Mouse (Mus musculus): ENCODE data around the gene Fbxl17. TPM values are rescaled to one million over a fixed set of nuclear protein-coding genes. Genes with fewer than 3 reads are reported as not detected.
A peak's percentile ranks its signal among the peaks of the same experiment; 100 is the strongest.

Fbxl17 gene
- polyA plus RNA-seq (2014; fragmentation: Nextera tagmentation; extraction: Ambion mirVana) = 8.9 and 9.1 TPM in 2 replicates

DNA sequence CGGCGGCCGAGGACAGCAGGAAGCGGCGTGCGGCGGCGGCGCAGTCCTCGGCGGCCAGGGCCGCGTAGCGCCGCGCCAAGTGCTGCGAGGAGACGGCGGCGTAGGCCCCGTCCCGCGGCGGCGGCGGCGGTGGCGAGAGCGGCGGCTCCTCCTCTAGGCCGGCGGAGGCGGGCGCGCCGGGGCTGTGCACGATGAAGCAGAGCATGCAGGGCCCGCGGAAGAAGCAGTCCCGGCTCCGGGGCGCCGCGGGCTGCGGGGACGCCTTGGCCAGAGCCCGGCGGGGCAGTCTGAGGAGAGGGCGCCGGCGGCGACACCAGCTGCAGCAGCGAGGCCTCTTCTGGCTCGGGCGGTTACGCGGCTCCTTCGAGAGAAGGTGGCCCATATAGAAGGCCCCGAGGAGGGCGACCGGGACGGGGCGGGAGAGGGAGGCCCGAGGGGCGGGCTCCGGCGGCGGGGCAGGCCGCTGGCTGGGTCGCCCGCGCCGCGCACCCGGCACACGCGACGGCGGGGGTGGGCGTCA is at the start of gene Fbxl17:
Gene Fbxl17 (minus strand): TSS at position 382 of the 520 bp plus-strand sequence.
- DNase-seq (ENCODE audit: low spot score) (peak; percentile 70), ATAC-seq (peak; percentile 74)
- Histone ChIP-seq H3K4me3 (ENCODE audit: low read depth, low read length) (peak within 1 kb of the TSS; percentile 84), H3K4me1 (ENCODE audit: control insufficient read depth, insufficient read depth, low read length) (peaks cover 25% of the 10 kb centered on the region), H3K27ac (ENCODE audit: low read depth, low read length) (peak within 1 kb of the TSS; percentile 97), H3K4me2 (ENCODE audit: low read length) (peak within 1 kb of the TSS; percentile 72), H3K9ac (ENCODE audit: low read length) (peak within 1 kb of the TSS; percentile 98), H3K36me3 (ENCODE audit: control insufficient read depth, insufficient read depth, low read length) (no peaks in the 10 kb centered on the region), H3K9me3 (replicated peaks; ENCODE audit: control insufficient read depth, low read length) (no peaks in the 10 kb centered on the region), H3K27me3 (replicated peaks; ENCODE audit: control insufficient read depth, insufficient read depth, low read length) (no peaks in the 10 kb centered on the region)
- under 1% methylated on average over 44 of the region's 80 CpGs for WGBS

DNA sequence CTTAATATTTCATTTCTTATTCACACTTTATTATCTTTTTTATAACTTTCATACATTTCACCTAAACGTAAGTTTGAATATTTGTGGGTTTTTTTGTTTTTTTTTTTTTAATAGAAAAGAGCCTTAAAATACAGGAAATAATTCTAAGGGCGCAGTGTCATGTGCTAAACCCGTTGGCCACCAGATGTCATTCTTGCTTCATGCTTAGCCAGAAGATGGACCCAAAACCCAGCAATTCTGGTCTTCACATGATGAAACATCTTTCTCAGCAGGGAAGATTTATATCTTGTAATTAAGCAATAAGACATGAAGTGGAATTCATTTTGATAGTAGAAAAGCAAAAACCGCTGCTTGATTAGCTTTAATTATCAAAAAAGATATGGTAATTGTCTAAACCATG is 47.6 kb upstream of the Fbxl17 start:
- H3K4me3 ChIP-seq (ENCODE audit: low read depth, low read length) = no peak overlapping the region
- WGBS = 83% methylated on average over 4 of the region's 4 CpGs
- H3K36me3 ChIP-seq (ENCODE audit: control insufficient read depth, insufficient read depth, low read length) = no peaks in the 10 kb centered on the region
- no peak overlapping the region for H3K9ac ChIP-seq (ENCODE audit: low read length)
- H3K27ac ChIP-seq (ENCODE audit: low read depth, low read length) = no peak overlapping the region
- no peaks in the 10 kb centered on the region for H3K9me3 ChIP-seq (replicated peaks; ENCODE audit: control insufficient read depth, low read length)
- no peaks in the 10 kb centered on the region for H3K27me3 ChIP-seq (replicated peaks; ENCODE audit: control insufficient read depth, insufficient read depth, low read length)
- no peak for ATAC-seq
- peak; percentile 45 for DNase-seq (ENCODE audit: low spot score)
- H3K4me2 ChIP-seq (ENCODE audit: low read length) = no peak overlapping the region
- no peaks in the 10 kb centered on the region for H3K4me1 ChIP-seq (ENCODE audit: control insufficient read depth, insufficient read depth, low read length)

DNA sequence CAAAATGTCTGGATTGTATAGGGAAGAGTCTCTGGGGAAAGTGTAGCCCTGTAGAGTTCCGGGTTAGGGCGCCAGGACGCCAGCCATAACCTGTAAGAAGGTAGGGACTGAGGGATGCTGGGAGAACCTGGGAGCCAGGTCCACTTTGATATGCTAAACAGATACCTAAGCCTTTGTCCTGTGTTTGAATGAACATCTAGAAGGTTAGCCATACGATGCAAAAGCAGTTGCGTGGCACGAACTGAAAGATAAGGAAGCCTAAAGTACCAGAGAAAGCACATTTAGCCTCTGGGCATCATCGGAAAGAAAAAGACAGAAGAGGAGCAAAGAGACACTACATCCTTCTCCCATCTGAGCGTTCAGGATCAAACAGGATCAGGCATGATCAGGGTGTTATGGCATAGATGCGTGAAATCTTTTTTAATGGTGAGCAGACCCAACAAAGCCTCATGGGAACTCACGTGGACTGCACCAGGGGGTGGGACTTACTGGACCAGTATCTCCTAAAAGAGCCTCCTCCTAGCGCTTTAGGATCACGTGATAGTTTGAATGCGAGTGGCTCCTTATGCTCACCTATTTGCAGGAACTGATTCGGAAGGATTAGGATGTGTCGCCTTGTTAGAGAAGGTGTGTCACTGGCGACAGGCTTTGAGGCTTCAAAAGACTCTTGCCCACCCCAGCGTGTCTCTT is 34.9 kb upstream of the Fbxl17 start:
- H3K9me3 ChIP-seq (replicated peaks; ENCODE audit: control insufficient read depth, low read length) = no peaks in the 10 kb centered on the region
- DNase-seq (ENCODE audit: low spot score) (no peak), ATAC-seq (no peak)
- 91% methylated on average over 17 of the region's 17 CpGs for WGBS
- no peak overlapping the region for H3K4me3 ChIP-seq (ENCODE audit: low read depth, low read length)
- no peaks in the 10 kb centered on the region for H3K4me1 ChIP-seq (ENCODE audit: control insufficient read depth, insufficient read depth, low read length)
- H3K36me3 ChIP-seq (ENCODE audit: control insufficient read depth, insufficient read depth, low read length) = no peaks in the 10 kb centered on the region
- no peak overlapping the region for H3K9ac ChIP-seq (ENCODE audit: low read length)
- no peaks in the 10 kb centered on the region for H3K27me3 ChIP-seq (replicated peaks; ENCODE audit: control insufficient read depth, insufficient read depth, low read length)
- no peak overlapping the region for H3K4me2 ChIP-seq (ENCODE audit: low read length)
- no peak overlapping the region for H3K27ac ChIP-seq (ENCODE audit: low read depth, low read length)

DNA sequence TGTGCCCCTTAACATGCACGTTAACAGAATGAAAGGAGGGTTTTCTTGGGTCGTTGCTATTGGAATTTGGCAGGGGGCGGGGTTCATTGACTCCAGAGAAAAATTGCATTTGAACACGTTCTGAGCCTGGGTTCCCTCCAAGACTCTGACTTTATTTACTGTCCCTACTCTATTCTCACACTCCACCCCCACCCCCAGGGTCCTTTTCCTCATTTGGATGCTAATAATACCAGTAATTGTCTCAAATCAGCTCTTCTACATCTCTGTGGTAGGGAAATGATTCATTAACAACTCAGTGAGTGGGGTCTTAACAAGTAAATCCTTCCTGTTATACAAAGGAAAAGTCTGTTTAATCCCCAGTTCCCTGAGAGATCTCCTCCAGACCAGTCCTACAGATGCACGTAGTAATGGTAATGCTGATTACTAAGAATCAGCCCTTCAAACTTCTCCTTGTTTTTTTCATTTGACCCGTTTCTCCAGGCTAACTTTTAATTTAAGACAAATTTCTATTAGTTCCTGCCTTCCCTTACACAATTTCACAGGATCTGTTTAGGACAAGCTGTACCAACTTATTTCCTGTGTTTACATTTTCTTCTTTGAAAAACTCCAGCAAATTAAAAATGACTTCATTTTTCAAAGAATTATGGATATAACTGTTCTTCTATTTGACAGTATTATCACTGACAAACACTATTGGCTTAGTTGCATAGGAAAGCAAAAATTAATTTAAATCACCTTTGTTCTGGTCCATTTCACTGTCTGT is 33.4 kb upstream of the Fbxl17 start:
- WGBS = 7% methylated on average over 6 of the region's 6 CpGs
- no peak overlapping the region for H3K9ac ChIP-seq (ENCODE audit: low read length)
- DNase-seq (ENCODE audit: low spot score) (peak; percentile 21), ATAC-seq (no peak)
- H3K4me2 ChIP-seq (ENCODE audit: low read length) = no peak overlapping the region
- H3K36me3 ChIP-seq (ENCODE audit: control insufficient read depth, insufficient read depth, low read length) = no peaks in the 10 kb centered on the region
- H3K9me3 ChIP-seq (replicated peaks; ENCODE audit: control insufficient read depth, low read length) = no peaks in the 10 kb centered on the region
- H3K27me3 ChIP-seq (replicated peaks; ENCODE audit: control insufficient read depth, insufficient read depth, low read length) = no peaks in the 10 kb centered on the region
- no peaks in the 10 kb centered on the region for H3K4me1 ChIP-seq (ENCODE audit: control insufficient read depth, insufficient read depth, low read length)
- no peak overlapping the region for H3K4me3 ChIP-seq (ENCODE audit: low read depth, low read length)
- H3K27ac ChIP-seq (ENCODE audit: low read depth, low read length) = no peak overlapping the region

DNA sequence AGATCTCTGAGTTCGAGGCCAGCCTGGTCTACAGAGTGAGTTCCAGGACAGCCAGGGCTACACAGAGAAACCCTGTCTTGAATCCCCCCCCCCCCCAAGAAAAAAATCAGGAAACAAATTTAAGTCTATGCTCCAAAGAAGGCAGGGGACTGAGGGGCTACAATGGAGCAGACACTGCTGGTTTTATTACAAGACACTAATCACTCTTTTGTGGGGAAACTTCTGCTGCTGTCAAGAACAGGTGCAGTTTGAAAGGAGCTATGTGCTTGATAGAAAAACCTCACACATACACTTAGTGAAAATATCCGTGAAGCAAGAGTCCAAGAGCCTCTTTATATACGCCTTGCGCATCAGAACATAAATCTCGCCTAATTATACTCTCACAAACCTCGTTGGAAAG is 29.7 kb upstream of the Fbxl17 start:
- no peaks in the 10 kb centered on the region for H3K4me1 ChIP-seq (ENCODE audit: control insufficient read depth, insufficient read depth, low read length)
- no peaks in the 10 kb centered on the region for H3K27me3 ChIP-seq (replicated peaks; ENCODE audit: control insufficient read depth, insufficient read depth, low read length)
- DNase-seq (ENCODE audit: low spot score) = no peak
- H3K36me3 ChIP-seq (ENCODE audit: control insufficient read depth, insufficient read depth, low read length) = no peaks in the 10 kb centered on the region
- no peak overlapping the region for H3K4me3 ChIP-seq (ENCODE audit: low read depth, low read length)
- no peak overlapping the region for H3K4me2 ChIP-seq (ENCODE audit: low read length)
- ATAC-seq = no peak
- no peaks in the 10 kb centered on the region for H3K9me3 ChIP-seq (replicated peaks; ENCODE audit: control insufficient read depth, low read length)
- 55% methylated on average over 6 of the region's 6 CpGs for WGBS
- H3K27ac ChIP-seq (ENCODE audit: low read depth, low read length) = no peak overlapping the region
- H3K9ac ChIP-seq (ENCODE audit: low read length) = no peak overlapping the region

DNA sequence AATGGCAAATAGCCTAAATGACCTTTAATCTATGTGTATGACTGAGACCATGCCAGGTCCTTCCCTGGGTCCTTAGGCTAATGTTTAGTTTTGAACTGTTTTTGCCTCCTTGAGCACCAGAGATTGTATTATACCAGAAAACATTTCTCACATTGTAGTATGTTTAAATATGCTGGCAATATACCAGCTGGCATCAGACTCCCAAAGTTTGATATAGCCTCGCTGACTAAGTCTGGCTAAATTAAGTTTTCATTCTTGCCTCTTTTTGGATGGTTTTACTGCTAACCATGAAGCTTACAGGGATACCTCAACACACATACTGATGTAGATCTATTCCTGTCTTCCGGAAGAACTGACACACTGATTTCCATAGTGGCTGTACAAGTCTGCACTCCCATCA is 20.9 kb upstream of the Fbxl17 start:
- Histone ChIP-seq H3K4me1 (ENCODE audit: control insufficient read depth, insufficient read depth, low read length) (no peaks in the 10 kb centered on the region), H3K9me3 (replicated peaks; ENCODE audit: control insufficient read depth, low read length) (no peaks in the 10 kb centered on the region), H3K36me3 (ENCODE audit: control insufficient read depth, insufficient read depth, low read length) (no peaks in the 10 kb centered on the region), H3K27me3 (replicated peaks; ENCODE audit: control insufficient read depth, insufficient read depth, low read length) (no peaks in the 10 kb centered on the region), H3K4me3 (ENCODE audit: low read depth, low read length) (no peak overlapping the region), H3K27ac (ENCODE audit: low read depth, low read length) (no peak overlapping the region), H3K9ac (ENCODE audit: low read length) (no peak overlapping the region), H3K4me2 (ENCODE audit: low read length) (no peak overlapping the region)
- ATAC-seq (no peak), DNase-seq (ENCODE audit: low spot score) (peak; percentile 19)
- WGBS = 87% methylated on average over 2 of the region's 2 CpGs

DNA sequence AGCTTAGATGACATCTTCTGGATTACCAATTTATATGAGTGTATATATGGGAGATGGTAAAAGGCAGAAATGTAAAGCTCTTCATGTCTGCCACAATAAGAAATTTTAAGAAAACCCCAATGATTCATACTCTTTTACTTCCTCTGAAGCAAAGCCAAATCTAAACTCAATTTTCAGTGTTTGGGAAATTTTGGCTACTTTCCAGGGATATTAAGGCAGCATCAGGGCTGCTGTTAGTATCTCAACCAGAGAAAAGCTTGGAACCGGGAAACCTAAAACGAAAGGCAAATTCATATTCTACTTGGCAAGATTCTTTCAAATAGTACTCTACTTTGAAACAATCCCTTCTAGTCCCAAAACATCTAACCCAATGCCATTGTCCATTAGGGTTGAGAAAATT is 10.6 kb upstream of the Fbxl17 start:
- no peak overlapping the region for H3K9ac ChIP-seq (ENCODE audit: low read length)
- DNase-seq (ENCODE audit: low spot score) = no peak
- no peak for ATAC-seq
- H3K4me3 ChIP-seq (ENCODE audit: low read depth, low read length) = no peak overlapping the region
- no peak overlapping the region for H3K27ac ChIP-seq (ENCODE audit: low read depth, low read length)
- WGBS = 93% methylated on average over 2 of the region's 2 CpGs
- H3K9me3 ChIP-seq (replicated peaks; ENCODE audit: control insufficient read depth, low read length) = no peaks in the 10 kb centered on the region
- no peaks in the 10 kb centered on the region for H3K36me3 ChIP-seq (ENCODE audit: control insufficient read depth, insufficient read depth, low read length)
- no peaks in the 10 kb centered on the region for H3K4me1 ChIP-seq (ENCODE audit: control insufficient read depth, insufficient read depth, low read length)
- no peak overlapping the region for H3K4me2 ChIP-seq (ENCODE audit: low read length)
- no peaks in the 10 kb centered on the region for H3K27me3 ChIP-seq (replicated peaks; ENCODE audit: control insufficient read depth, insufficient read depth, low read length)

DNA sequence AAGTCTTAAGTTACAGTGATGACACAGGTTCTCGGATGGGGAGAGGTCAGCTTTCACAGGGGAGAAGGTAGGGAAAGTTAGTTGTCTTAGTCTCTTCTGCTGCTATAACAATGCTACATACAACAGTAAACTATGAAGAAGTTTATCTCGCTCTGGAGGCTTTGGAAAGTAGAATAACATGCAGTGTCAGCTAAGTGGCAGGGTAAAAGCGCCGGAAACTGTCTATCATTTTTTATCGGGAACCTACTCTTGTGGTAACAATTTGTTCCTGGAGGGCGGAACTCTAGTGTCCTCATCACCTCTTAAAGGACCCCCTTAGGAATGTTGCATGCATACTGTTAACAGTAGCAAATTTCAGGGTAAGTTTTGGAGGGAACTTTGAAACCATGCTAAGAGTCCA is 1.3 kb upstream of the Fbxl17 start:
- Histone ChIP-seq H3K4me3 (ENCODE audit: low read depth, low read length) (peak overlapping the region; percentile 84), H3K4me1 (ENCODE audit: control insufficient read depth, insufficient read depth, low read length) (peaks cover 23% of the 10 kb centered on the region), H3K27me3 (replicated peaks; ENCODE audit: control insufficient read depth, insufficient read depth, low read length) (no peaks in the 10 kb centered on the region), H3K27ac (ENCODE audit: low read depth, low read length) (no peak overlapping the region), H3K36me3 (ENCODE audit: control insufficient read depth, insufficient read depth, low read length) (no peaks in the 10 kb centered on the region), H3K9ac (ENCODE audit: low read length) (no peak overlapping the region), H3K9me3 (replicated peaks; ENCODE audit: control insufficient read depth, low read length) (no peaks in the 10 kb centered on the region), H3K4me2 (ENCODE audit: low read length) (peak overlapping the region; percentile 72)
- ATAC-seq (no peak), DNase-seq (ENCODE audit: low spot score) (no peak)
- 94% methylated on average over 6 of the region's 6 CpGs for WGBS
